Mouse (Mus musculus) heart, postnatal 0 days (tissue): ENCODE measurements around the gene Lsm11. TPM values are rescaled to one million over a fixed set of nuclear protein-coding genes. Genes with fewer than 3 reads are reported as not detected.

Experiments used
- ATAC-seq: fragments of 200-750 bp; cut with Nextera tagmentation; 2 replicates; pipeline ENCODE4 v1.8.0; 2017; ENCODE audit warnings: low read depth, moderate number of reproducible peaks, moderate library complexity; ENCODE audit not compliant: insufficient read depth
- DNase-seq: peaks from one replicate; pipeline ENCODE4 v3.0.0-alpha.2; 2016; ENCODE audit warnings: low spot score
- H3K27ac ChIP-seq: fragments of 300-500 bp; sonication (generic); 2 replicates; pipeline ENCODE4 v1.5.1; 2014; ENCODE audit warnings: low read depth, mild to moderate bottlenecking
- H3K27me3 ChIP-seq: fragments of 300-500 bp; sonication (generic); 2 replicates; pipeline ENCODE4 v1.6.1; 2014; ENCODE audit warnings: low read length, mixed read lengths; ENCODE audit not compliant: control insufficient read depth, insufficient read depth
- H3K36me3 ChIP-seq: fragments of 300-500 bp; sonication (generic); replicated peaks from 2 replicates; pipeline ENCODE4 v1.6.1; 2014; ENCODE audit warnings: low read length, mixed read lengths; ENCODE audit not compliant: control insufficient read depth, insufficient read depth
- H3K4me1 ChIP-seq: fragments of 300-500 bp; sonication (generic); 2 replicates; pipeline ENCODE4 v1.6.1; 2014; ENCODE audit warnings: antibody characterized with exemption; ENCODE audit not compliant: control insufficient read depth, insufficient read depth
- H3K4me2 ChIP-seq: fragments of 300-500 bp; sonication (generic); 2 replicates; pipeline ENCODE4 v1.6.1; 2014; ENCODE audit warnings: low read depth, mild to moderate bottlenecking, low read length, moderate library complexity
- H3K4me3 ChIP-seq: fragments of 300-500 bp; sonication (generic); 2 replicates; pipeline ENCODE4 v1.5.1; 2014; ENCODE audit warnings: low read depth, low read length
- H3K9ac ChIP-seq: fragments of 300-500 bp; sonication (generic); replicated peaks from 2 replicates; pipeline ENCODE4 v1.6.1; 2014; ENCODE audit warnings: low read depth, low read length, mixed read lengths
- H3K9me3 ChIP-seq: fragments of 300-500 bp; sonication (generic); replicated peaks from 2 replicates; pipeline ENCODE4 v1.6.1; 2016; ENCODE audit warnings: low read length; ENCODE audit not compliant: control insufficient read depth
- CTCF ChIP-seq: IDR thresholded peaks from 2 replicates; pipeline ENCODE4 v1.5.1; 2016; ENCODE audit warnings: antibody characterized with exemption, control low read depth, low read depth
- EP300 ChIP-seq: IDR thresholded peaks from 2 replicates; pipeline ENCODE4 v1.6.1; 2016; ENCODE audit warnings: antibody characterized with exemption, low read depth
- WGBS: fragments of 180-500 bp; shearing (Covaris S2); extraction: QIAGEN DNeasy Blood & Tissue Kit; methylation state at CpG from one replicate; pipeline ENCODE4 v1.1.7; 2014; 5-methylcytosine and 5-hydroxymethylcytosine counted together
- polyA plus RNA-seq: library from polyadenylated mRNA; unstranded; fragments of >200 nt; fragmentation: Nextera tagmentation; extraction: Ambion mirVana; gene quantifications from 2 replicates; pipeline ENCODE4 v1.2.1, GENCODE M21; 2015
- total RNA-seq: library from RNA; depleted of rRNA; stranded (reverse); fragments of >200 nt; gene quantifications from 2 replicates; pipeline ENCODE4 v1.2.3, GENCODE M21; 2014; ENCODE audit warnings: low replicate concordance

Gene Lsm11
- total and polyA plus RNA-seq, 2 experiments from 2014 or later: 3.4 to 13.5 TPM

DNA sequence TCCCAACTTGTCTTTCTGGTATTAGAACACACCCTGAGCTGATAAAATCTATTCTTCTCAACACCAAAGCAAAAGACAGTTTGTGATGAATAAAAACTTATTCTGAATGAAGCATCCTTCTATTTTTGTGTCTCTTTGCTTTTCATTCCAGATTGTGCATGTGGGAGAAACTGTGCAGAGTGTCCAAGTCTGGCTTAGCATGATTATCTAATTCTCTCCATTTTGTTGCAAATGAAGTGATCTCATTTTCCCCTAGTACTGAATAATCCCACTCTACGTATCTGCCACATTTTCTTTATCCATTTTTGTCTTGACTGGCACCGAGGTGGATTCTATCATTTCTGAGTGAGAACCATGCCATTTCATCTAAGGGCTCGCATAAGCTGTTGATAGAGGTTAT, 31.3 kb upstream of the Lsm11 start:
- peaks cover 3% of the 10 kb centered on the region; the same call in 1 of the 2 replicates for H3K9me3 ChIP-seq
- no peak overlapping the region for H3K4me2 ChIP-seq
- WGBS: 74% methylated on average over 3 of the region's 3 CpGs

GRCm38 (mm10) chr11:45974466-45974865, 29.7 kb upstream of the Lsm11 start:
- ATAC-seq (no peak), DNase-seq (no peak)
- no peak overlapping the region for H3K9ac ChIP-seq
- no peak for TF ChIP-seq EP300
- no peak for TF ChIP-seq CTCF
- H3K4me2 ChIP-seq: no peak overlapping the region
- 83% methylated on average over 8 of the region's 8 CpGs for WGBS
- H3K36me3 ChIP-seq: no peaks in the 10 kb centered on the region
- H3K4me1 ChIP-seq: no peaks in the 10 kb centered on the region
- no peak overlapping the region for H3K4me3 ChIP-seq
- H3K27me3 ChIP-seq: no peaks in the 10 kb centered on the region
- H3K9me3 ChIP-seq: no peaks in the 10 kb centered on the region
- H3K27ac ChIP-seq: no peak overlapping the region

More for the DNA sequence above, 31.3 kb upstream of the Lsm11 start:
- ATAC-seq: no peak
- no peak for DNase-seq
- Histone ChIP-seq H3K9ac (no peak overlapping the region), H3K4me3 (no peak overlapping the region), H3K4me1 (no peaks in the 10 kb centered on the region), H3K36me3 (no peaks in the 10 kb centered on the region), H3K27me3 (no peaks in the 10 kb centered on the region), H3K27ac (no peak overlapping the region)
- TF ChIP-seq CTCF: no peak
- TF ChIP-seq EP300: no peak

GRCm38 (mm10) chr11:45973635-45974034, 28.9 kb upstream of the Lsm11 start:
- Histone ChIP-seq H3K36me3 (no peaks in the 10 kb centered on the region), H3K9ac (no peak overlapping the region), H3K4me2 (no peak overlapping the region), H3K9me3 (no peaks in the 10 kb centered on the region), H3K27me3 (no peaks in the 10 kb centered on the region), H3K4me3 (no peak overlapping the region), H3K27ac (no peak overlapping the region), H3K4me1 (no peaks in the 10 kb centered on the region)
- TF ChIP-seq CTCF (no peak), EP300 (no peak)
- DNase-seq (no peak), ATAC-seq (no peak)
- WGBS: 66% methylated on average over 5 of the region's 5 CpGs

GRCm38 (mm10) chr11:45968466-45968865, 23.7 kb upstream of the Lsm11 start:
- Histone ChIP-seq H3K4me1 (no peaks in the 10 kb centered on the region), H3K4me2 (no peak overlapping the region), H3K36me3 (no peaks in the 10 kb centered on the region), H3K4me3 (no peak overlapping the region), H3K27me3 (no peaks in the 10 kb centered on the region), H3K27ac (no peak overlapping the region), H3K9me3 (no peaks in the 10 kb centered on the region), H3K9ac (no peak overlapping the region)
- TF ChIP-seq CTCF (no peak), EP300 (no peak)
- WGBS: 79% methylated on average over 3 of the region's 3 CpGs
- DNase-seq (no peak), ATAC-seq (no peak)

GRCm38 (mm10) chr11:45966896-45967295, 22.2 kb upstream of the Lsm11 start:
- no peak overlapping the region for H3K4me2 ChIP-seq
- no peak for ATAC-seq
- WGBS: 61% methylated on average over 4 of the region's 4 CpGs

GRCm38 (mm10) chr11:45960003-45960402, 15.3 kb upstream of the Lsm11 start:
- no peaks in the 10 kb centered on the region for H3K9me3 ChIP-seq
- WGBS: 84% methylated on average over 5 of the region's 5 CpGs
- H3K4me1 ChIP-seq: no peaks in the 10 kb centered on the region
- no peak overlapping the region for H3K4me2 ChIP-seq
- DNase-seq (no peak), ATAC-seq (no peak)
- H3K27ac ChIP-seq: no peak overlapping the region
- TF ChIP-seq EP300 (no peak), CTCF (0 out of 2 replicates have a peak, but pooled peaks have one; percentile 13)
- no peaks in the 10 kb centered on the region for H3K36me3 ChIP-seq
- H3K9ac ChIP-seq: no peak overlapping the region
- no peak overlapping the region for H3K4me3 ChIP-seq
- no peaks in the 10 kb centered on the region for H3K27me3 ChIP-seq

More at GRCm38 (mm10) chr11:45966896-45967295, 22.2 kb upstream of the Lsm11 start:
- no peaks in the 10 kb centered on the region for H3K9me3 ChIP-seq
- no peak for TF ChIP-seq CTCF
- no peak for TF ChIP-seq EP300
- H3K4me3 ChIP-seq: no peak overlapping the region
- DNase-seq: no peak
- no peaks in the 10 kb centered on the region for H3K4me1 ChIP-seq
- no peak overlapping the region for H3K27ac ChIP-seq
- H3K9ac ChIP-seq: no peak overlapping the region
- no peaks in the 10 kb centered on the region for H3K27me3 ChIP-seq
- H3K36me3 ChIP-seq: no peaks in the 10 kb centered on the region
